Mouse (Mus musculus): ENCODE measurements around the gene Pkmyt1. TPM values are rescaled to one million over a fixed set of nuclear protein-coding genes. Genes with fewer than 3 reads are reported as not detected.
A peak's percentile ranks its signal among the peaks of the same experiment; 100 is the strongest.

The Pkmyt1 gene
- total RNA-seq (2021), result 1 to 10 TPM; 2.8 to 2.9 TPM
- 21.8 and 23.1 TPM in 2 replicates for polyA plus RNA-seq (2012; rRNA removed)
- long read RNA-seq, partial matches to known transcripts, result 0 of 5 reads
- long read RNA-seq, other reads (novel, unspliced or antisense), result 3 of 5 reads

DNA sequence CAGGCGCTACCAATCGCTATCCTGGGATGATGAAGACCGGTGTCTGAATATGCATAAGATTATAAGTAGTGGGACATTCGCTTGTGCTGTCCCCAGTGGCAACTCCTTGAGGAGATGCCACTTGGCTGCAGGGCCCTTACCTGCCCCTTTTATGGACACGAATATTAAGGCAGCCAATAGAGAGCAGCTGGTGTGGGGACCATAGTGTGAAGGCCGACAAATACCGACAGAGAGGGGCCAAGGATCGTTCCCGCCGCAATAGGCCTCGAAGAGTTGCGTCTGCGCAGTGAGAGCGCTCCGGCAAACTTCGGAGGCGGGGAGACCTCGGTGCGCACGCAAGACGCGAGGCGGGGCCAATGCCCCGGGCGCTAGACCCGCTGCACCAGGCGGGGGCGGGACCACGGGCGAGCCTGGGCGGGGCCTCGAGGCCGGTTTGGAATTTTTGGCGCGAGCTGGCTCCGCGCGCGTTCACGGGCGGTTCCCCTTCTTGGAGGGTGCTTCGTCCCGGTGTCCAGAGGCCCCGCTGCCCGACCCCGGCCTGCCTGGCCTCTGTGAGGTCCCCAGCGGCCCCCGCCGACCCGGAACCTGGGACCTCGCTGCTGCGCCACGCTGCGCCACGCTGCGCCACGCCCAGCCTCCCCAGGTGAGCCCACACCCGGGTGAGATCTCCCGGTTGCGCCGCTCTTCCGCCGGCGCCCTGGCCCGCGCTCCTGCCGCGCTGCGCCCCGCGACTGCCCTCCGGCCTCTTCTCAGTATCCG, at the start of gene Pkmyt1:
Pkmyt1 (plus strand) TSS at position 338 of the 759 bp plus-strand sequence.
- peak; percentile 98 for DNase-seq

DNA sequence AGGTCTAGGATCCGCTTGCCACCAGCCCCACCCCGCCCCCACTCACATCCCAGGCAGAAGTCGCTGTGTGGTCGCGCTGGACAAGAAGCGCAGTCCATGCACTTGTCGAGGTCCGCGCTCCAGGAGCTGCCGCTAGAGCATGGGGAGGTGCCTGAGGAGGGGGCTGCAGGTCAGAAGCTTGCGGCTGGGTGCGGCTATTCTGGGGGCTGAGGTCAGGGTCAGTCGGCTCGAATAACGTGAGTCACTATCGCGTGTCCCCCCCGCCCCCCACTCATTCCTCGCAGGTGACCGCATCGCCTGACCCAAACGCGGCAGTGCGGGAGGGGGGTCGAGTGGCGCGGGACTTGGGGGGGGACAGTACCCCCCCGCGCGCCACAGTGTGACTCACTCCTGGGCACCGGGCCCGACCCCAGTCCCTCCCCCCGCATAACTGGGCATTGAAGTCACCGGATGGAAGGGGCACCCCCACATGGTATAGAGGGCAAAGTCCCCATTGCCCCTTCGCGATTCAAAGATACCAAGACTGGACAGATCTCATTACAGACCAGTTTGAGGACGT, 49.6 kb upstream of the Pkmyt1 start:
- DNase-seq, result peak; percentile 92

DNA sequence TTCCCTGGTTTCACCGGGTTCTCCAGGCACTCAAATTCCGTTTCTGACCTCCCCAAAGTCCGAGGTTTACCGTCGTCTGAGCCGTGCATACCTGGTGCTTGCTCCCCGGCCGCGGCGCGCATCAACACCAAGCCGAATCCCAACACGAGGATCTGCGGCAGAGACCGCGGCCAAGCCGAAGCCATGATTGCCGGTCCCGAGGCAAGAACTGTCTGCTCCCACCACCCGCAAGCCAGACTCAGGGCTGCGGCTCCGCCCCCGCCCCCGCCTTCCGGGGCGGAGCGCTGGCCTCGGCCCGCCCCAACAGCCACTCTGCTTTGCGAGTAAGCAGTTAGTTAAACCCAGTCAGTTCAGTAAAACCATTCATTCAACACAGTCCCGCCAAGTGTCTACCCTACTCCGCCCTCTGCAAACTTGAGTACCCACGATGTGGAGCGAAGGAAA, 48.9 kb upstream of the Pkmyt1 start, which contains the start of gene Tnfrsf12a:
Tnfrsf12a (minus strand) TSS at position 233 of the 444 bp plus-strand sequence.
- peak; percentile 93 for DNase-seq

DNA sequence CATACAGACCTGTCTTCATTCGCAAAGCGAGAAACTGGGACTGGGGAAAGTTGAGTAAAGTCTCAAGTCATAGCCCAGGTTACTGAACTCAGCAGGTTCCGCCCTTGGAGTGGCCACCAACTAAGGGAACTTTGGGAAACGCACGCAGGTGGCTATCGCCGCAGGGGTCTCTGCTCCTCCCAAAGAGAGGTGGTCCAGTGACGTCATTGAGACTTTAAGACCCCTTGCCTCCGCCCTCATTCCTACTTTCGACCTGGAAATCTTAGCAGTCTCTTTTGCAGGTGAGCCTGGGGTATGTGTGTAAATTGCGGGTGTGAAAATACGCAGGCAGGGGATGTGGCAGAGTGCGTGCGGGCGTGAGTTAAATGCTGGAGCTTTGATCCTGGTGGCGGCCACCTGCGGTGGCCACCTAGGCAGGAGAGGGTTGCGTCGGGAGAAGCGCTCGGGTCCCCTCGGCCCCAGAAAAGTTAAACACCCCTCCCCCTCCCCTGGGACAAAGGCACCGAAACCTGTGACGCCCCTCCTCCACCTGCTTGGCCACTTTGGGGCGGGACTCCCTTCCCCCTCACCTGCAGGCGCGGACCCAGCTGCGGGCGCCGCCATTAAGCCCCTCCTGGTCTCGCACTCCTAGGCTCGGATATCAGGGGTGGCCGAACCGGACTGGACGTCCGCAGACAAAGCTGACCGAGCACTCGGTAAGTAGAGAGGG, 46.9 kb upstream of the Pkmyt1 start, which contains the start of gene Cldn6:
Cldn6 (plus strand) TSS at position 123 of the 709 bp plus-strand sequence.
- no peak for DNase-seq

DNA sequence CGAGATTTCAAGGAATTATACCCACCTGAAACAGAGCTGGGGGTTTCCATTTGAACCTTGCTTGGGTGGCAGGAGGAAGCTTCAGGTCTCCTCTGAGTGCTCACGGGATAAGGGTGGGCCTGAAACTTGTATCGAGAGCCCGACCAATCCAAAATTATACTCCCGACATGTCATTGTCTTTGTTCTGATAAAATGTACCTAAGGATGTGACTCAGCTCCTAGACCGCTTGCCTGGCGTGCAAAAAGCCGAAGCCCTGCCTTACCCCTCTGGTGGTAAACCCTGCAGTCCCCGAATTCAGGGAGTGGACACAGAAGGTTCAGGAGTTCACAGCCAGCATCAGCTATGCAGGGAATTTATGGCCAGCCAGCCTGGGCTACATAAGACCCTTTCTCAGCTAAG, 45.8 kb upstream of the Pkmyt1 start:
- no peak for DNase-seq

DNA sequence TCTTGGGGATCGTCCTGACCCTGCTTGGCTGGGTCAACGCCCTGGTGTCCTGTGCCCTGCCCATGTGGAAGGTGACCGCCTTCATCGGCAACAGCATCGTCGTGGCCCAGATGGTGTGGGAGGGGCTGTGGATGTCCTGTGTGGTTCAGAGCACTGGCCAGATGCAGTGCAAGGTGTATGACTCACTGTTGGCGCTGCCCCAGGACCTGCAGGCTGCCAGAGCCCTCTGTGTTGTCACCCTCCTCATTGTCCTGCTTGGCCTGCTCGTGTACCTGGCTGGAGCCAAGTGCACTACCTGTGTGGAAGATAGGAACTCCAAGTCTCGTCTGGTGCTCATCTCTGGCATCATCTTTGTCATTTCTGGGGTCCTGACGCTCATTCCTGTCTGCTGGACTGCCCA, 45.0 kb upstream of the Pkmyt1 start:
- DNase-seq, result peak; percentile 67

DNA sequence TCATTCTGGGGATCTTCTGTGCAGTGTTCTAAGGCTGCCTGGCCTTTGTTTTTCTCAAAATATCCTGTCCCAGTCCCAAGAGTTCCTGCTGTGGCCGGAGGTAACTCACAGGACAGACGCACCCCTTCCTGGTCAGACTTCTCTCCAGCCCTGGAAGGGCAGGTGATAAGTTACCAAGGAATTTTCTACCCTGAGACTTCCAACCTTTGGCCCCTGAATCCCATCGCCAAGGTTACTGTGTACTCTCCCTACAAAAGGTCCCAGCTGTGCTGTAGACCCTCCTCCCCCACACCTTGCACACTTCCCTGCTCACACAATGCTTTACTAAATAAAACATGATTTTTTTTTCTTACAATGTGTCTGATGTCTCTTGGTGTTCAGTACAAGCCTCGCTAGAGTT, 44.0 kb upstream of the Pkmyt1 start:
- no peak for DNase-seq

DNA sequence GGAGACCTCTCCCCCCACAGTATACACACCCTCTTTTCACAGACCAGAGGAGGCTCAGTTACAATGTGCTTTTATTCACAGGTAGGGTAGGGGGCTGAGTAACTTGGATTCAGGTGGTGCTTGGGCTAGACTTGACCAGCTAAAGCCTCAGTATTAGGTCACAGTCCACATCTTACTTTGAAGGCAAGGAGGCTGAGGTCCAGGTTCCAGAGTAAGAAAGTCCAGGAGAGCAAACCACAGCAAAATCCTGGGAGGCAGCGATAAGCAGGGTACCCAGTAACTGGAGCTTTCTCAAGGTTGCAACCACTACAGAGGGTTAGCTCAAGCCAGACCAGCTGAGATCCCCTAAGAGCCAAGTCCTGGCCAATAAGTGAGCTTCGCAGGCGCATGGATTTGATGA, 43.6 kb upstream of the Pkmyt1 start:
- DNase-seq, result no peak

DNA sequence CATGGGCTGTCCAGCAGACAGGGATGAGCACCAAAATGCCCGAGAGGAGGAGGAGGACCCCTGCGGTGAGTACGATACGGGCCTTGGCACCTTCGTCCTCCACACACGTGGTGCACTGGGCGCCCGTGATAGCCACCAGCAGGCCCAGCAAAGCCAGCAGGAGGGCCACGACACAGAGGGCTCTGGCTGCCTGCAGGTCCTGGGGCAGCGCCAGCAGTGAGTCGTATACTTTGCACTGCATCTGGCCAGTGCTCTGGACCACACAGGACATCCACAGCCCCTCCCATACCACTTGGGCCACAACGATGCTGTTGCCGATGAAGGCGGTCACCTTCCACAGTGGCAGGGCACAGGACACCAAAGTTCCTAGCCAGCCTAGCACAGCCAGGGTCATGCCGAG, 42.9 kb upstream of the Pkmyt1 start:
- DNase-seq, result no peak

DNA sequence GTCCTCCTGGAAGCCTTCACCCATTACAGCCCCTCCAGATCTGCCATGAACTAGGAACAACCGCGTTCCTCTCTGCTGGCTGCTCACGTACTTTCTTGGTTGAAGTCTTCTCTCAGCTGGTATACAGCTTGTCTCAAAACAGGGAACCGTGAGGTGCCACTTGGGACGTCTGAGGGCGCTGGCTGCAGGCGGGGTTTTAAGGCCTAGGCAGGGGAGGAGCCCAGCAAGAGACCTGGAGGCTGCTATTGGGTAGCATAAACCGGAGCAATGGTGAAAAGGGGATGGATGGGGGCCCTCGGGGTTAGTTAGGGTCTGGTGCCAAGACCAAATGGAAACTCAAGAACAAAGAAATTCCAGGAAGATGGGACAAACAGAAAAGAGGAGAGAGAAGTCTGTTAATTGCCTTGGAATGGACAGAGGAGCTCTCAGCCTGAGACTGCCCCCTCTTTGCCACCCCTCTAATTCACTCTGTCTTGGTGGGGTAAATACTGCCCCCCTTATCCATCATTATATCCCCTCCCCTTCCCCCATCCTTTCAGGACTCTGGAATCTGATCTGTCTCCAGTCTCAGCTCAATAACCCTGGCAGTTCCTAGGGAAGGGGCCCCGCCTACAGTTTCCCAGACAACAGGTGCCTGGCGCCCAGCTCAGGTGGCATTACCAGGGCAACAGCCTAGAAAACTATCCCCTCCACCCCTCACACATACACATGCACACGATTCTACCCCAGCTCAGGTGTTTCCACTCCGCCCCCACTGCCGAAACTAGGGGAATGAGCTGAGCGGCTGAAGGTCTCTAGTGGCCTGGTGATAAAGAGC, 42.1 kb upstream of the Pkmyt1 start, which contains the start of gene Cldn9:
Cldn9 (minus strand) TSS at position 171 of the 817 bp plus-strand sequence.
- DNase-seq, result no peak

DNA sequence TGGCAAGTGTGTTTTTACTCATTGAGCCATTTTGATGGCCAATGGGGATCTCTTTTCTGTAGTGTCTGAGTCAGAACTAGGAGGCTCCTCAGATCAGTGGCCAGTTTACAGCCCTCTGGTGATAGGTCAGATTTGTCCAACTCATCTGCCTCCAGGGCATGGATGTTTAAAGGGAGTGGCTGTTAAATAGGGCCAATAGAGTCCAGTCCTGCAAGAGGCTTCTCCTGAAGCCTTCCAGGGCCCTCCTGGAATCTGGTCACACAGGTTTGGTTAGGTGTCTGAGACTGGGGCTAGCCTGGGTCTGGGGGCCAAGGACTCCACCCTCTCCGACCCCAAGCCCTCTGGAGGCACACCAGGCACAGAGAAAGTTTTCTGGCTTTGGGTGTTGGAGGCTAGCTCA, 31.6 kb upstream of the Pkmyt1 start:
- DNase-seq, result no peak

DNA sequence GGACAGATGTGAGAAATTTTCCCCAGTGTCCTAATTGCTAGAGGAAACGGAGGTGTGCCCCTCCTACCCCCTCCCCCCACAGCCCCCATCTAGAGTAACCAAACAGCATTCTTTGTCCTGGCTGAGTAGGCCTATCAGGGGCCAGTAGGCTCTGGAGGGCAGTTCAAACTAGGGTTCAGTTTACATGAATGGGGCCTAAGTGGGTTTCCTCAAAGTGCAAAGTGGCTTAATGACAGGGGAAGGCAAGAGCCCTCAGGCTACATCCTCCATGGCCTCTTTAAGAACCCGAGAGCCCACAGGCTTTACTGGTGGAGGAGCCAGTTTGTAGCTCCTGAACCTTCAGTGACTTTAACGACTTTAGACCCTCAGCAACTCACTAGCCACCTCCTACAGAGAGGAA, 30.3 kb upstream of the Pkmyt1 start:
- DNase-seq, result no peak

DNA sequence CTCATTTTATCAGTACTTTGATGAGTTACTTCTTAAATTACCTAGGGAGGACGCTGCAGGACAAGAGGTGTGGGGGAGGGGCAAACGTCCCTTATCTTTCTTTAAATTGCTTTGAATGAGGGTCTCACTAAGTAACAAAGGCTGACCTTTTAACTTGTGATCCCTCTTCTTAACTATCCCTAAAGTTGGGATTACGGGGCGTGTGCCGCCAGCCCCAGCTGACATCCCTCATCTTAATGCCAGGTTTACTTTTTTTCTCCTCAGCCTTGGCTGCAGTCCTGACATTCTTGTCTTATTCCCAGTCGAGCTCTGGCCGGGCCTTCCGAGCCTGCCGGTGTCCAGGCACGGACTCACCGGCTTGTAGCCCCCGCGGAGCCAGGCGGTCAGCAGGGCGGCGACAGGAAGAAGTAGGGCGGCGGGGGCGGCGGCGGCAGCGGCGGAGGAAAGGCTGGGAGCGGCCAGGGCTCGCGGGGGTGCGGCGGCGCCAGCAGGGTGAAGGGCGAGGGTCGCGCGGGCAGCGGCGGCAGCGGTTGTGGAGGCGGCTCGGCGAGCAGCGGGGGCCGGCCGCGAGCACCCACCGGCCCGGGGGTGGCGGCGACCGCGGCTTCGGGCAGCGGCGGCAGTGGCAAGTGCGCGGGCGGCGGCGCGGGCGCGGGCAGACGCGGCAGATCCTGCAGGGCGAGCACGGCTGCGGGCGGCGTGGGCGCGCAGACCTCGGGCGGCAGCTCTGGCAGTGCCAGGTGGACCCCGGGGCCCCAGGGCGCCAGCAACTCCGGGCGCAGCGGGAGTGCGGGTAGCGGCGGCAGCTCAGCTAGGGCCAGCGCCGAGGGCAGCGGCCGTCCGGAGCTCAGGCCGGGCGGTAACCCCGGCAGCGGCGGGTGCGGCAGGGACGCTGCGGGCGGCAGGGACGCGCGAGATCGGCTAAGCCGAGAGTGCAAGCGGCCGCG, 26.7 kb upstream of the Pkmyt1 start:
- peak; percentile 64 for DNase-seq

DNA sequence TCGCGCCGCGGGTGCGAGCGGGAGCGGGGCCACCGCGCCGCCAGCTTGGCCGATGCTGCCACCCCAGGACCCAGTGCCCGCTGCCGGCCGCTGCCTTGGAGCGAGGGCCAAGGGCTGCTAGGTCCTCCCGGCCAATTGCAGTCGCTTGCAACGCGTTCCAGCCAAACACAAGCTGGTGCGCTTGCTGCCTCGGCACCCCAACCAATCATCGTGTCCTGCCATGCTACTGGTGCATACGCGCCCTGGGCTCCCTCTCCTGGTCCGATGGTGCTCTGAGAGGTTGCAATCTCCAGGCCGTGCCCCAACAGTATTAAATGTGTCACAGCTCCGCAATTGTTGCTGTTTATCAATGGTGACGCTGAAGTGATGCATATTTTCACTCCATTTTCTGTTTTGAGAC, 26.1 kb upstream of the Pkmyt1 start:
- peak; percentile 96 for DNase-seq

DNA sequence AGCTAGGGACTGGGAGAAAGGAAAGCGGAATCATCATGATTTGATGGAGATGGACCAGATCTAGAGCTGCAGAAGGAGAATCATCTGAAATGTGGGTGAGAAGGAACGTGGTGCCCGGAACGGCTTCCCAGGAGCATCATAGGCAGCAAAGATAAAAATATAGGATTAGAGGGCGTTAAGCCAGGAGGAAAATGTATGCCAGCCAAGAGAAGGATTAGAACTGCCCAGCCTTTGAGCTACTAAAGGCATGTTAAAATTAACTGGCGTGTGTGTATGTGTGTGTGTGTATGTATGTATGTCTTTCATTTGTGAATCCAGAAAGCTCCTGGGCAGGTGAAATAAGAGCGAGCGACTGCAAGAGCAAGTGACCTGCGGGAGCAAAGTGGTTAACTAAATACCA, 22.8 kb upstream of the Pkmyt1 start:
- no peak for DNase-seq

DNA sequence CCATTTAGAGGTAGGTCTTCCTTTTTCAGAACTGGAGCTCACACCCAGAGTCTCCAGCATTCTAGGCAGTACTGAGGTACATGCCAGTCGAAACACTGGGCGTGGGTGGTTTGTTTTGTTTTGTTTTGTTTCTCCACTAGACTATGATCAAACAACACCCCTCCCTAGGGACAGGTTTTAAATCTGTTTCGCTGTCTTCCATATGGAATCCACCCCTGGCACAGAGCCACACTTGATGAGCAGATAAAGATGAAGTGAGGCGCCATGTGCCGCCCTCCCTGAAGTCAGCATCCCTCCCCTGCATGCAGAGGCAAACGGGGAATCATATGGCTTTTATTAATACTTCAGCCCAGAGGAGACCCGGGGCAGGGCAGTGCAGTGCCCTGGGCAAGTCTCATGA, 21.4 kb upstream of the Pkmyt1 start:
- DNase-seq, result no peak

DNA sequence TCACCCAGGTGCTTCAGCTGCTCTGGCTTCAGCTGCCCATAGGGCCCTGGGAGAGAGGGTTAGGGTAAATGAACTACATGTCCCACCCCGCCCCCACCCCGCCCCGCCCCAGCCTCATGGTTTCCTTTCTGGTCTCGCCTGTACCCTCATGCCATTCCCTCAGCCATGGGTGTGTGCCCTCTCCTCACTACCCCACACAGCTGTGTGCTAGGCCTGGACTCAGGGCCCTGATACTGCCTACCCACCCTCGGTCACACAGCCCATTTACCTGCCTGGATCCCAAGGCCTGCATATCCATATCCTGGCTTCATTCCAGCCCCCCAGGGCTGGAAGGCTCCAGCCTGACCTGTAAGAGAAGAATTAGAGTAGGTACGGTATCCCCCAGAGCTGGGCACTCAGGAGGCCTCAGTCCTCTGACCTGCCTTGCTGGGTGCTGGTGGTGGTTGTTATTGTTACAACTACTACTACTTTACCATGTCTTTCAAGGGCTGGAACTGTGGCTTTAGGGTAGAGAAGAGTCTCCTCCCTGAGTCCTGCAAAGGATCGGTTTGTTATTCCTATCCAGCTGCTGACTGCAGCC, 20.5 kb upstream of the Pkmyt1 start:
- no peak for DNase-seq

DNA sequence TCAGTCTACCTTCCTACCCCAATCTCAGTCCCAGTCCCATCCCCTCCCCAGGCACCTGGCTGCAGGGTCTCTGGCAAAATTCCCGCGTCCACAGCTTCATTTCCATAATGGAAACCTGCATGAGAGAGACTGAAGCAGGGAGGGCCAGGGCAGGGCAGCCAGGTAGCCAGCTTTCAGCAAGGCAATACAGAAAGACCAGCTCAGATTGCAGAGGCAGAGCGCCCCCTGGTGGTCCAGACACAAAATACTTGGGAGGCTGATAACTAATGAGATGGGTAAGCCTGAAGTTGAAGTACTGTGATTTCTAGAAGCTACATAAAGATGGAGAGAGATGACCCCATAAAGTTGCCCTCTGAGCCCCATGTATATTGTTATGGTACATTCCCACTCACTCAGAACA, 19.9 kb upstream of the Pkmyt1 start:
- peak; percentile 67 for DNase-seq

DNA sequence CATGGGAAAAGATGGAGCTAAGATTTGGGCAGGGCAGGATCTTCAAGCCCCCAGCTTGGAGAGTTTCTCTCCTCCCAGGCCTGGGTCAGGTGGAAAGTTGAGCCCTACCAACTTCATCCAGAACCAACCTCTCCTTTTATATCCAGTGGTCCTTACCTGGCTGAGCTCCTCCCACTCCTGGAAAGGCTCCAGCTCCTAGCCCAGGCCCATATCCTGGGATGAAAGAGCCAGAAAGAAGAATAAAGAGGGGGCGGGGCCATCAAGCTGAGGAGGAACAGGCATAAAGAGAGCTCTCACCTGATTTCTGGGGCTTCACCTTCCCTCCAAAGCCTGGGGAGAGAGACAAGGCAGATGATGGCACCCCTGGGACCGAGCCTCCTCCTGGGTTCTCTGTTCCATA, 9.1 kb upstream of the Pkmyt1 start:
- no peak for DNase-seq

DNA sequence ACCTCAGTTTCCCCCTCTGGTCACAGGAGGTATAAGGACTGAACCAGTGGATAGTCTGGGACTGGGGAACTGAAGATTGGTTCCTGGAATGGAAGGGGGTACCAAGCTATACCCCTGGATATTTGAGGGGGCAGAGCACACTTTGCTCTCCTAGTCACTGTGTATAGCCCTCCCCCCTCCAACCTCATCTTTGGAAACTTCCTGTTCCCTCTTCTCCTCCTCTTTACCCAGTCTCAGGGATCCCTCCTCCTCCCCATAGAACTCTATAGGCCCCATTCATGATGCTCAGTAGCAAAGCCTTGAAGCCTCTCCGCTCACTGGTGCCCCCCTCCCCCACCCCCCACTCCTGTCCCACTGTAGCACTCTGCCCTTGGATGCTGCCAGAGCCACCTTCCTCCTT, 6.7 kb upstream of the Pkmyt1 start:
- DNase-seq, result no peak

Data from adrenal gland, adult 2 months (tissue).